Mouse (Mus musculus) ES-E14 (cell line): ENCODE data around the gene Malsu1. TPM values are rescaled to one million over a fixed set of nuclear protein-coding genes. Genes with fewer than 3 reads are reported as not detected.

ENCODE experiments used
- DNase-seq: peaks from one replicate; pipeline ENCODE4 v3.0.0-alpha.2; 2013; ENCODE audit warnings: low read depth, low spot score
- H3K27ac ChIP-seq: 2 replicates; pipeline ENCODE4 v1.5.1; 2012; ENCODE audit warnings: low read depth, mild to moderate bottlenecking, low read length, moderate library complexity, mixed read lengths; ENCODE audit not compliant: poor library complexity, insufficient read depth, severe bottlenecking
- H3K36me3 ChIP-seq: 2 replicates; pipeline ENCODE4 v1.6.1; 2012; ENCODE audit warnings: mild to moderate bottlenecking, low read length, moderate library complexity, mixed read lengths; ENCODE audit not compliant: control insufficient read depth, poor library complexity, insufficient read depth, severe bottlenecking
- H3K4me1 ChIP-seq, 2 experiments: fragments of 150-350 bp in 1 of 2; sonication (generic) in 1 of 2; 2 replicates each; pipeline ENCODE4 v1.6.1; 2012; ENCODE audit warnings: low read length in 2 of 2, mild to moderate bottlenecking in 1 of 2, mixed read lengths in 1 of 2; ENCODE audit not compliant: control insufficient read depth in 2 of 2, insufficient read depth in 2 of 2, poor library complexity in 1 of 2
- H3K4me3 ChIP-seq, 2 experiments: fragments of 150-350 bp in 1 of 2; sonication (generic) in 1 of 2; 2 replicates each; pipeline ENCODE4 v1.5.1; 2012; ENCODE audit warnings: low read length in 2 of 2, low read depth in 1 of 2, mild to moderate bottlenecking in 1 of 2, mixed read lengths in 1 of 2; ENCODE audit not compliant: insufficient read depth in 1 of 2, poor library complexity in 1 of 2, severe bottlenecking in 1 of 2
- H3K9ac ChIP-seq: 2 replicates; pipeline ENCODE4 v1.6.1; 2012; ENCODE audit warnings: low read depth, mild to moderate bottlenecking, low read length, mixed read lengths; ENCODE audit not compliant: poor library complexity, insufficient read depth, severe bottlenecking
- H3K9me3 ChIP-seq: fragments of 150-350 bp; sonication (generic); 2 replicates; pipeline ENCODE4 v1.6.1; 2012; ENCODE audit warnings: low read depth, mild to moderate bottlenecking, low read length; ENCODE audit not compliant: control insufficient read depth, insufficient read depth
- CHD2 ChIP-seq: IDR thresholded peaks from 2 replicates; pipeline ENCODE4 v1.6.1; 2014; ENCODE audit warnings: mild to moderate bottlenecking, low read depth, low read length, inconsistent platforms
- HCFC1 ChIP-seq: IDR thresholded peaks from 2 replicates; pipeline ENCODE4 v1.6.1; 2012; ENCODE audit warnings: low read length, inconsistent platforms, borderline replicate concordance; ENCODE audit not compliant: insufficient read depth
- MAFK ChIP-seq: IDR thresholded peaks from 2 replicates; pipeline ENCODE4 v1.6.1; 2014; ENCODE audit warnings: mild to moderate bottlenecking, low read depth, low read length, inconsistent platforms; ENCODE audit not compliant: insufficient read depth
- ZC3H11A ChIP-seq: IDR thresholded peaks from 2 replicates; pipeline ENCODE4 v1.6.1; 2012; ENCODE audit warnings: low read depth, mild to moderate bottlenecking, inconsistent platforms, low read length, borderline replicate concordance
- ZNF384 ChIP-seq: IDR thresholded peaks from 2 replicates; pipeline ENCODE4 v1.6.1; 2012; ENCODE audit warnings: low read depth, low read length, inconsistent platforms
- in situ Hi-C, 2 experiments: fragments of 600-800 bp; cut with MboI; formaldehyde crosslinking; loops; one replicate each; pipeline ENCODE4 v1.15.1; 2025; ENCODE audit warnings: low sequenced_read_pairs in 2 of 2, inconsistent platforms in 1 of 2; ENCODE audit not compliant: unreplicated experiment in 2 of 2
- total RNA-seq: library from RNA; depleted of rRNA; stranded (reverse); fragments of 300-350 nt; gene quantifications from 2 replicates; pipeline ENCODE4 v1.2.3, GENCODE M21; 2012

The Malsu1 gene
- total RNA-seq, 1 experiment, result 28.8 TPM

DNA sequence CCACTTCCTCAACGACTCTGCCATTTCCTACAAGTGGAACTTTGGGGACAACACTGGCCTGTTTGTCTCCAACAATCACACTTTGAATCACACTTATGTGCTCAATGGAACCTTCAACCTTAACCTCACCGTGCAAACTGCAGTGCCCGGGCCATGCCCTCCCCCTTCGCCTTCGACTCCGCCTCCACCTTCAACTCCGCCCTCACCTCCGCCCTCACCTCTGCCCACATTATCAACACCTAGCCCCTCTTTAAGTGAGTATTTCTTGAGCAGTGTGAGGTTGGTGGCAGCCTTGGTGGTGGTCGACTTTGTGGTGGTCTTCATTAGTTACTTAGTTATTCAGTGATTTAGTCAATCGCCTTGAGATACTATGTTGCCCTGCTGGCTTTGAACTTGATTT, 25.7 kb upstream of the Malsu1 start:
- in situ Hi-C loops, result loop anchor here in 1 of 2 experiments (25.0 kb wide), 1 partner anchor 314 kb away; the partner anchor contains the start of gene Fam221a
- Histone ChIP-seq H3K9me3 (no peaks in the 10 kb centered on the region), H3K4me1 (0 out of 4 replicates have a peak, but pooled peaks cover 0 to 1% of the 10 kb centered on the region in 2 experiments), H3K36me3 (no peaks in the 10 kb centered on the region), H3K27ac (no peak overlapping the region), H3K9ac (no peak overlapping the region), H3K4me3 (no peak overlapping the region)
- TF ChIP-seq HCFC1, result no peak
- TF ChIP-seq CHD2, result no peak
- TF ChIP-seq ZNF384, result no peak
- TF ChIP-seq MAFK, result no peak
- TF ChIP-seq ZC3H11A, result no peak
- DNase-seq, result no peak

DNA sequence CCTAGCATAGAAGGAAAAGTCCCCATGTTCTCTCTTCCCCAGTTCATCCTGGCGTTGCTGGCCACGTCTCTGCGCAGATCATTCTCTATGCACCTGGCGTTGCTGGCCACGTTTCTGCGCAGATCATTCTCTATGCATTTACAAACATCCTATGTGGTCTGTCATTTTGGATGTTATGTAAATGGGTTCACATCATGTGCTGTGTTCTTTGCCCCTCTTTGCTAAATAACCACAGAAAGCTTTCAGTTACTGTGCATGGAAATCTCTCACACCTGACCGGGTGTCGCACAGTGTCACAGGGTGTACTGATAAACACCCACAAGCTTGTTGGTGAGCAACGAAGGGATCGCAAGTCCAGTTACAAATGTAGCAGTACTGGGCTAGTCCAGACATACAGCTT, 25.2 kb upstream of the Malsu1 start:
- H3K4me3 ChIP-seq, result no peak overlapping the region
- in situ Hi-C loops, result loop anchor here in 1 of 2 experiments (25.0 kb wide), 1 partner anchor 314 kb away; the partner anchor contains the start of gene Fam221a
- H3K27ac ChIP-seq, result no peak overlapping the region
- no peaks in the 10 kb centered on the region for H3K36me3 ChIP-seq
- TF ChIP-seq MAFK (no peak), HCFC1 (no peak), ZC3H11A (no peak), ZNF384 (no peak), CHD2 (no peak)
- DNase-seq, result no peak
- H3K9me3 ChIP-seq, result no peaks in the 10 kb centered on the region
- no peak overlapping the region for H3K9ac ChIP-seq
- H3K4me1 ChIP-seq, result 0 out of 4 replicates have a peak, but pooled peaks cover 0 to 1% of the 10 kb centered on the region in 2 experiments

DNA sequence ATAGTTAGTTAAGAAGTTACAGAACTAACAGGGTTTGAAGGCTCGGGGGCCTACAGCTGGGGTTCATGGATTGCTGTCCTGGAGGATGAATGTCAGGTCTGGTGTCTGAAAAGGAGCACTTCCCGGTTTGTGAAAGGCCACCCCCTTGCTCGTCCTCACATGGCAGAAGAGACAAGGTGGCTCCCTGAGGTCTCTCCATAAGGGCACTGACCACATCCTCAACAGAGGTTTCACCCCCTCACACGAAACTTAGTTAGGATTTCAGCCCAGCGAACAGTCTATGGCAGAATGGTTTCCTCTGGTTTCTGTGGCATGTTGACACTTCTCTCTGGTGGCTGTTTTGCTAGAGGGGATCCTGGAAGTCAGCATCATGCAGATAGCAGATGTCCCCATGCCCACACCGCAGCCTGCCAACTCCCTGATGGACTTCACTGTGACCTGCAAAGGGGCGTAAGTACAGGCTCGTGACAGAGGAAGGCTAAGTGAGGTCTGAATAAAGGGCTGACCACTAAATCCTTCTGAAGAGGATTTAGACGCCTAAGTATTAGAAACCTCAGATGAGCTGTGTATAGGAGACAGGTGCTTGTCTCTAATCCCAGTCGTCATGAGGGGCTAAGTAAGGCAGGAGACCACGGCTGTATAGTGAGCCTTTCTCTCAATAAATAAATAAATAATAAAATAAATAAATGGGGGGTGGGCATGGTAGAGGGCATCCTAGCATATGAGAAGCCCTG, 22.8 kb upstream of the Malsu1 start:
- Histone ChIP-seq H3K4me1 (peaks cover 1 to 3% of the 10 kb centered on the region in 2 experiments; a peak in 1 of 4 replicates), H3K27ac (no peak overlapping the region), H3K9ac (no peak overlapping the region), H3K4me3 (no peak overlapping the region), H3K9me3 (no peaks in the 10 kb centered on the region), H3K36me3 (no peaks in the 10 kb centered on the region)
- TF ChIP-seq CHD2, result no peak
- no peak for DNase-seq
- in situ Hi-C loops, result no loop called here

DNA sequence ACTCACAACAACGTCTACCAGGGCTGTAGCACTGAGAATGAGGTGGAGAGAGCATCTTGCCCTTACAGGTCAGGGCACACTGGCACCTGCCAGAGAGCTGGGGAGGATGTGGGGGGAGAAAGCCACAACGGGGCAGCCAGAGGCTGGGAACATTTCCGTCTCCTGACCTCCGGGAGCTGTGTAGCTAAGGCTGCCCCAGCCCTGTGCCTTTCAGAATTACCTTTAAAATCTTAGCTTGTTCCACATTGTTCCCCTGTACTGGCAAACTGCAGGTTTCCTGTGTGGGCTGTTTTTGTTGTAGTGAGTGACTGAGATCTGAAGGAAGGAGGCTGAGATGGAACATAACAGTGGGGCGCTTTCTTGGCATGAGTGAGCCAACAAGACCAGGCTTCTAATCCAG, 21.4 kb upstream of the Malsu1 start:
- Histone ChIP-seq H3K36me3 (no peaks in the 10 kb centered on the region), H3K27ac (no peak overlapping the region), H3K9me3 (no peaks in the 10 kb centered on the region), H3K4me3 (no peak overlapping the region), H3K4me1 (peaks cover 1 to 3% of the 10 kb centered on the region in 2 experiments; a peak in 1 of 4 replicates), H3K9ac (no peak overlapping the region)
- in situ Hi-C loops, result no loop called here
- no peak for DNase-seq
- TF ChIP-seq CHD2, result no peak
- no peak for TF ChIP-seq HCFC1
- TF ChIP-seq ZNF384, result no peak
- no peak for TF ChIP-seq ZC3H11A
- no peak for TF ChIP-seq MAFK

DNA sequence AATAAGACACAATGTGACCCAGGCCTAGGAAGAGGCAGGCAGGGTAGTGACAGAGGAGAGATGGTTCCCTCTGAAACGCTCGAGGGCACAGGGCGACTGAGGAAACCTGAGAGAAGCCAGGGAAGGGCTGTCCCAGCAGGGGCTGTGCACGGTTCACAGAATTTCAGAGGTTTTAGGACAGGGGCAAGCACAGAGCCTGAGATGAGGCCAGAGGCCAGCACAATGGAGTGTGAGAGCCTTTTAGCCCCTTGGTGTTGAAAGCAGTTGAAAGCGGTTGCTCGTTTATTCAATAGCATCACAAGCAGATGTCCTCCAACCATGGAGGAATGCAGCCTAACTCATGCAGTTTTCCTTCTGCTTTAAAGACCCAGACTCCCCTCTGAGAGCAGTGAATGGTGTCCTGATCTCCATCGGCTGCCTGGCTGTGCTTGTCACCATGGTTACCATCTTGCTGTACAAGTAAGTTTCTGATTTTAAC, 18.3 kb upstream of the Malsu1 start:
- Histone ChIP-seq H3K36me3 (no peaks in the 10 kb centered on the region), H3K9ac (no peak overlapping the region), H3K4me1 (peaks cover 0 to 3% of the 10 kb centered on the region in 2 experiments; a peak in 1 of 4 replicates), H3K27ac (no peak overlapping the region), H3K4me3 (no peak overlapping the region), H3K9me3 (no peaks in the 10 kb centered on the region)
- no peak for TF ChIP-seq ZNF384
- no peak for TF ChIP-seq ZC3H11A
- no peak for TF ChIP-seq CHD2
- no peak for TF ChIP-seq HCFC1
- no peak for TF ChIP-seq MAFK
- in situ Hi-C loops, result no loop called here
- DNase-seq, result no peak
